Mouse (Mus musculus): ENCODE data around the gene Uroc1. TPM values are rescaled to one million over a fixed set of nuclear protein-coding genes. Genes with fewer than 3 reads are reported as not detected.
A peak's percentile ranks its signal among the peaks of the same experiment; 100 is the strongest.

Uroc1 gene
- polyA plus RNA-seq (2014; fragmentation: Nextera tagmentation; extraction: Ambion mirVana), result not detected in 2 replicates

DNA sequence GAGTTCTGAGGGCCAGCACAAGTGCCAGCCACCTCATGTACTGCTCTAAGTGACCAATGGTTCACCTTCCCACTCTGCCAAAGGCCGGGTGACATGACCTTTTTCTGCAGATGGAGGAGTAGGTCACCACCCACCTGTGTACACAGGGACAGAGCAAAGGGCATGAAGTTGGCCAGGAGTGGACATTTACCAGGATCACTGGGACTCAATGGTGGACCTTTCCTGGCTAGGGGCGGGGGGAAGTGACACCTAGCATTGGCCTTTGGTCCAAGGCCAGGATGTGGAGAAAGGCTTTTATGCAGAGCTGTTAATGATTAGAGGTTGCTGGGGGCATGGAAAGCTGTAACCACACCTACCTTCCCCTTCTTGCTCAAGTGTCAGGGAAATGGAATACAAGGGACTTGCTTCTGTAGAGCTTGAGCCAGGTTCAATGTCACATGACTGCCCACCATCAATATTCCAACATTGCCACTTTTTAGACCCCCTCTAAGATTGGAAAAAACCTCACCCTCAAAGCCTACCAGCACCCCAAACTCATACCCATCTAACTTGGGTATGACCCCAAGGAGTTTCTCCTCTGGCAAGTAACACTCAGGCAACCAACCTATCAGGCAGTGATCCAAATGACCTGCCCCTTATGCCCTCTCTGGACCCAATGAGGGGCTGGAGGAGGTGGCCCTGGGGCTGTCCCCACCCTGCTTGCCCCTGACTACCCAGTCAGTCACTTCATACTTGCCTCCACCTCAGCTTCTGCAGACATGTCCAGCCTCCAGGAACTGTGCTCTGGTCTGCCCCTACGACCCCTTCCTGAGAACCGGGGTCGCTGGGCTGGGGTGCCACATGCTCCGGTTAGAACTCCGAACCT, at the start of gene Uroc1:
Gene Uroc1, plus strand, starts transcription at position 724 of the 865 bp plus-strand sequence.
- H3K27ac ChIP-seq (replicated peaks; ENCODE audit: low read depth, low read length), result no peak within 1 kb of the TSS
- no peaks in the 10 kb centered on the region for H3K9me3 ChIP-seq (ENCODE audit: control insufficient read depth, low read length)
- H3K4me2 ChIP-seq (ENCODE audit: low read length), result no peak within 1 kb of the TSS
- no peaks in the 10 kb centered on the region for H3K36me3 ChIP-seq (ENCODE audit: control insufficient read depth, insufficient read depth, low read length)
- DNase-seq (no peak), ATAC-seq (ENCODE audit: low FRiP score, low TSS enrichment) (no peak)
- H3K4me3 ChIP-seq (replicated peaks; ENCODE audit: low read depth, low read length), result no peak within 1 kb of the TSS
- H3K4me1 ChIP-seq (ENCODE audit: control insufficient read depth, insufficient read depth, low read length), result no peaks in the 10 kb centered on the region
- WGBS, result 83% methylated on average over 7 of the region's 7 CpGs
- H3K27me3 ChIP-seq (ENCODE audit: control insufficient read depth, insufficient read depth, low read length), result no peaks in the 10 kb centered on the region
- H3K9ac ChIP-seq (replicated peaks; ENCODE audit: low read length), result no peak within 1 kb of the TSS

GRCm38 (mm10) chr6:90288265-90288664, 44.8 kb upstream of the Uroc1 start:
- Histone ChIP-seq H3K27me3 (ENCODE audit: control insufficient read depth, insufficient read depth, low read length) (no peaks in the 10 kb centered on the region), H3K4me3 (replicated peaks; ENCODE audit: low read depth, low read length) (no peak overlapping the region), H3K9me3 (ENCODE audit: control insufficient read depth, low read length) (no peaks in the 10 kb centered on the region), H3K4me2 (ENCODE audit: low read length) (no peak overlapping the region), H3K9ac (replicated peaks; ENCODE audit: low read length) (no peak overlapping the region), H3K36me3 (ENCODE audit: control insufficient read depth, insufficient read depth, low read length) (no peaks in the 10 kb centered on the region), H3K27ac (replicated peaks; ENCODE audit: low read depth, low read length) (no peak overlapping the region), H3K4me1 (ENCODE audit: control insufficient read depth, insufficient read depth, low read length) (no peaks in the 10 kb centered on the region)
- WGBS, result 56% methylated on average over 12 of the region's 12 CpGs
- ATAC-seq (ENCODE audit: low FRiP score, low TSS enrichment) (no peak), DNase-seq (peak; percentile 16)

DNA sequence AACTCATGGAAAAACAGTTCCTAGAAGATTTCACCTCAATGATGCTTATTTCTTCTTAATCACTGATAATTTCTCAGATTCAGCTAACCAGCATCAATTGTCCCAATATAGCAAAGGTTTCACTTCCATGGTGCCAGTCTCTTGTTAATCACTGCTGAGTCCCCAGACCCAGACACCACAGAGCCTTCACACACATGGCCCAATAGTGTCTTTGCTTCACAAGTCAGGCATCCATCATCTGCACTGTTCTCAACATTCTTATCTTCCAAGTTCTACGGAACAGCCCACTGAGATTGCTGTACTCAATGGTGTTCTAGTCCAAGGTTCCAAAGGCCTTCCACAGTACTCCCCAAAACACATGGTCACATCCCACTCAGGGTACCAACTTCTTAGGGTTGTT, 32.2 kb upstream of the Uroc1 start, which contains the start of gene BC048671:
Gene BC048671, plus strand, starts transcription at position 301 of the 400 bp plus-strand sequence.
- H3K9me3 ChIP-seq (ENCODE audit: control insufficient read depth, low read length), result no peaks in the 10 kb centered on the region
- no peak within 1 kb of the TSS for H3K4me3 ChIP-seq (replicated peaks; ENCODE audit: low read depth, low read length)
- no peaks in the 10 kb centered on the region for H3K4me1 ChIP-seq (ENCODE audit: control insufficient read depth, insufficient read depth, low read length)
- H3K4me2 ChIP-seq (ENCODE audit: low read length), result no peak within 1 kb of the TSS
- no peaks in the 10 kb centered on the region for H3K27me3 ChIP-seq (ENCODE audit: control insufficient read depth, insufficient read depth, low read length)
- no peaks in the 10 kb centered on the region for H3K36me3 ChIP-seq (ENCODE audit: control insufficient read depth, insufficient read depth, low read length)
- WGBS, result 85% methylated on average over 1 of the region's 1 CpGs
- H3K9ac ChIP-seq (replicated peaks; ENCODE audit: low read length), result no peak within 1 kb of the TSS
- H3K27ac ChIP-seq (replicated peaks; ENCODE audit: low read depth, low read length), result no peak within 1 kb of the TSS
- ATAC-seq (ENCODE audit: low FRiP score, low TSS enrichment) (no peak), DNase-seq (no peak)

- no peaks in the 10 kb centered on the region for H3K27me3 ChIP-seq (ENCODE audit: control insufficient read depth, insufficient read depth, low read length)
- H3K4me3 ChIP-seq (replicated peaks; ENCODE audit: low read depth, low read length), result no peak overlapping the region
- ATAC-seq (ENCODE audit: low FRiP score, low TSS enrichment), result no peak
- H3K4me1 ChIP-seq (ENCODE audit: control insufficient read depth, insufficient read depth, low read length), result no peaks in the 10 kb centered on the region
- no peak overlapping the region for H3K4me2 ChIP-seq (ENCODE audit: low read length)
- peaks cover 10% of the 10 kb centered on the region; the same call in 1 of the 2 replicates for H3K9me3 ChIP-seq (ENCODE audit: control insufficient read depth, low read length)
- no peak for DNase-seq
- H3K27ac ChIP-seq (replicated peaks; ENCODE audit: low read depth, low read length), result no peak overlapping the region
- WGBS, result 86% methylated on average over 6 of the region's 6 CpGs
- H3K9ac ChIP-seq (replicated peaks; ENCODE audit: low read length), result no peak overlapping the region
- no peaks in the 10 kb centered on the region for H3K36me3 ChIP-seq (ENCODE audit: control insufficient read depth, insufficient read depth, low read length)
Observed at GRCm38 (mm10) chr6:90306315-90306975, 26.6 kb upstream of the Uroc1 start.

DNA sequence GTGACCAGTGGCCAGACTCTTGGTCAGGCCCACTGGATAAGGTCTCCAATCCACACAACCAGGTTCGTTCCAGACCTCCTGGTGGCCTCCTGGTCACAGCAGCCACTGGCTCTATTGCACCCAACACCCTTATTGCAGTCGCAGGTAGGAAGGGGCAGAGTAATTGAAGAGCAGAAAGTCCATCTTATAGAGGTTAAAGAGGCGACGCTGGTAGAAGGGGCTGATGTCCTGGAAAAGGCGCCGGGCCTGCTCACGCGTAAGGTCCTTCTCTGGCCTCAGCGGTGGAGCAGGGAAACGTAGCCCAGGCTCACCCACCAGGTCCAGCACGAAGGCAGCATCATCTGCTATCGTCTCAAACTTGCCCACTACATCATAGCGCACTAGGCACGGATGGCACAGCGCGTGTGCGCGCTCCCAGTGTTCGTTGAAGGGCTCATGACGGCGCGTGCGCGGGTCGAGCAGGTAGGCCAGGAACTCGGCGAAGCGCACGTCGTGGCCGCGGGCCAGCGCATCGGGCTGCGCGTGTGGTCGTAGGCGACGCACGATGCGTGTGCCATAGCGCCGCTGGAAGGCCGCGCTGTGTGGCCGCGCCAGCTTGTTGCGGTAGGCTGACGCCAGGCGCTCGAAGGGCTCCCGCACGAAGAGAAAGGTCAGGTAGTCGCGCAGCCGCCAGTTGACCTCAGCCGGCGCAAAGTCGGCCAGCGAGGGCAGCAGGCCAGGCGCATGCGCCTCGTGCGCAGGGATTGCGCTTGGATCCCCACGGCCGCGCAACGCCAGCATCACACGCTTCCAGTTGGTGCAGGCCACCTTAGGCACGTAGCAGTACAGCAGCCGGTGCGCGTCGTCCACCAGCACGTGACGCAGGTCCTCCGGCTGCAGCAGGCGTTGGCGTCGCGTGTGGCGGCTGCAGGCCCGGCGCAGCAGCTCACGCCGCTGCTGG, 24.0 kb upstream of the Uroc1 start:
- H3K27me3 ChIP-seq (ENCODE audit: control insufficient read depth, insufficient read depth, low read length), result no peaks in the 10 kb centered on the region
- 88% methylated on average over 87 of the region's 87 CpGs for WGBS
- H3K4me1 ChIP-seq (ENCODE audit: control insufficient read depth, insufficient read depth, low read length), result no peaks in the 10 kb centered on the region
- peaks cover 10% of the 10 kb centered on the region; the same call in 1 of the 2 replicates for H3K9me3 ChIP-seq (ENCODE audit: control insufficient read depth, low read length)
- no peak overlapping the region for H3K4me3 ChIP-seq (replicated peaks; ENCODE audit: low read depth, low read length)
- no peak overlapping the region for H3K4me2 ChIP-seq (ENCODE audit: low read length)
- H3K36me3 ChIP-seq (ENCODE audit: control insufficient read depth, insufficient read depth, low read length), result no peaks in the 10 kb centered on the region
- no peak; the same call in 1 of the 2 replicates for ATAC-seq (ENCODE audit: low FRiP score, low TSS enrichment)
- DNase-seq, result no peak
- H3K27ac ChIP-seq (replicated peaks; ENCODE audit: low read depth, low read length), result no peak overlapping the region
- no peak overlapping the region for H3K9ac ChIP-seq (replicated peaks; ENCODE audit: low read length)

GRCm38 (mm10) chr6:90315961-90316360, 17.1 kb upstream of the Uroc1 start:
- Histone ChIP-seq H3K4me1 (ENCODE audit: control insufficient read depth, insufficient read depth, low read length) (no peaks in the 10 kb centered on the region), H3K27ac (replicated peaks; ENCODE audit: low read depth, low read length) (no peak overlapping the region), H3K36me3 (ENCODE audit: control insufficient read depth, insufficient read depth, low read length) (no peaks in the 10 kb centered on the region), H3K27me3 (ENCODE audit: control insufficient read depth, insufficient read depth, low read length) (no peaks in the 10 kb centered on the region), H3K4me2 (ENCODE audit: low read length) (no peak overlapping the region), H3K4me3 (replicated peaks; ENCODE audit: low read depth, low read length) (no peak overlapping the region), H3K9ac (replicated peaks; ENCODE audit: low read length) (no peak overlapping the region), H3K9me3 (ENCODE audit: control insufficient read depth, low read length) (no peaks in the 10 kb centered on the region)
- WGBS, result 90% methylated on average over 5 of the region's 5 CpGs
- ATAC-seq (ENCODE audit: low FRiP score, low TSS enrichment), result no peak
- no peak for DNase-seq

DNA sequence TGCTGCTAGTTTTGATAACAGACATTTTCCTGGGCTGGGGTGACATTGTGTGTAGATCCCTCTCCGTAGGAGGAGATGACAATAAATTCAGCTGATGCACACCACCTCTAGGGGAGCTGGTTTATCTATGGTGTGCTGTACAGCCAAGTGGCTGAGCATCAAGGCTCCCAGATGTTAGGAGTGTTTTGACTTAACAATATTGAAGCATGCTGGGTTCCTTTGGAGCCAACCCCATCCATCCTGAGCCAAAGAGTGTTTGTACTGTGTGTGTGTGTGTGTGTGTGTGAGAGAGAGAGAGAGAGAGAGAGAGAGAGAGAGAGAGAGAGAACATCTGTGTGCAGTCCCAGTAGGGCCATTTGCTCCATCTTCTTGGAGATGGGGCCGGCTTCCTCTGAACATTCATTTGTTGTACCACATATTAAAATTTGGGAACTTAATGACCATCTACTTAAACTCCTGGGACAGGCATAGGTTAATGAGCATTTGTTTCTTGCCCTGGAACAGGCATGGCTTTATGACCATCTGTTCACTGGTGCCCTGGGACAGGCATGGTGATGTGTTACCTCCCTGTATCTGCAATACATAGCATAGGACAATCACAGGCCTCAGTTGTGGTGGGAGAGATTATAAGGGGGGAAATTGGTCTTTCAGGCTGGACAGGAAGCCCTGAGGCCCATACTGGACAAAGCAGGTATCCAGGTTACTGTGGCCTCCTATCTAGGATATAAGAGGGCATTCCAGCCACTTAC, 15.4 kb upstream of the Uroc1 start:
- no peak for ATAC-seq (ENCODE audit: low FRiP score, low TSS enrichment)
- WGBS, result 75% methylated on average over 2 of the region's 2 CpGs
- H3K4me2 ChIP-seq (ENCODE audit: low read length), result no peak overlapping the region
- H3K4me3 ChIP-seq (replicated peaks; ENCODE audit: low read depth, low read length), result no peak overlapping the region
- no peak overlapping the region for H3K9ac ChIP-seq (replicated peaks; ENCODE audit: low read length)
- H3K9me3 ChIP-seq (ENCODE audit: control insufficient read depth, low read length), result no peaks in the 10 kb centered on the region
- H3K4me1 ChIP-seq (ENCODE audit: control insufficient read depth, insufficient read depth, low read length), result no peaks in the 10 kb centered on the region
- H3K27me3 ChIP-seq (ENCODE audit: control insufficient read depth, insufficient read depth, low read length), result no peaks in the 10 kb centered on the region
- no peaks in the 10 kb centered on the region for H3K36me3 ChIP-seq (ENCODE audit: control insufficient read depth, insufficient read depth, low read length)
- DNase-seq, result no peak
- H3K27ac ChIP-seq (replicated peaks; ENCODE audit: low read depth, low read length), result no peak overlapping the region

- Histone ChIP-seq H3K4me1 (ENCODE audit: control insufficient read depth, insufficient read depth, low read length) (no peaks in the 10 kb centered on the region), H3K4me3 (replicated peaks; ENCODE audit: low read depth, low read length) (no peak overlapping the region), H3K9me3 (ENCODE audit: control insufficient read depth, low read length) (no peaks in the 10 kb centered on the region), H3K27me3 (ENCODE audit: control insufficient read depth, insufficient read depth, low read length) (no peaks in the 10 kb centered on the region), H3K9ac (replicated peaks; ENCODE audit: low read length) (no peak overlapping the region), H3K4me2 (ENCODE audit: low read length) (no peak overlapping the region), H3K36me3 (ENCODE audit: control insufficient read depth, insufficient read depth, low read length) (no peaks in the 10 kb centered on the region), H3K27ac (replicated peaks; ENCODE audit: low read depth, low read length) (no peak overlapping the region)
- 91% methylated on average over 2 of the region's 2 CpGs for WGBS
- DNase-seq (no peak), ATAC-seq (ENCODE audit: low FRiP score, low TSS enrichment) (no peak)
Observed at GRCm38 (mm10) chr6:90319019-90319418, 14.1 kb upstream of the Uroc1 start.
